Mouse (Mus musculus) bone marrow, adult 2 months (tissue): ENCODE results near the gene Trim46.

Experiments used
- CTCF ChIP-seq: fragments of 200-500 bp; IDR thresholded peaks from 2 replicates; pipeline ENCODE4 v1.5.1; 2011; ENCODE audit warnings: low read length, control low read depth; ENCODE audit not compliant: control insufficient read depth, insufficient read depth
- POLR2A ChIP-seq: fragments of 200-500 bp; IDR thresholded peaks from 2 replicates; pipeline ENCODE4 v1.6.1; 2011; ENCODE audit warnings: low read depth, mild to moderate bottlenecking, control low read depth, low read length, borderline replicate concordance; ENCODE audit not compliant: control insufficient read depth

DNA sequence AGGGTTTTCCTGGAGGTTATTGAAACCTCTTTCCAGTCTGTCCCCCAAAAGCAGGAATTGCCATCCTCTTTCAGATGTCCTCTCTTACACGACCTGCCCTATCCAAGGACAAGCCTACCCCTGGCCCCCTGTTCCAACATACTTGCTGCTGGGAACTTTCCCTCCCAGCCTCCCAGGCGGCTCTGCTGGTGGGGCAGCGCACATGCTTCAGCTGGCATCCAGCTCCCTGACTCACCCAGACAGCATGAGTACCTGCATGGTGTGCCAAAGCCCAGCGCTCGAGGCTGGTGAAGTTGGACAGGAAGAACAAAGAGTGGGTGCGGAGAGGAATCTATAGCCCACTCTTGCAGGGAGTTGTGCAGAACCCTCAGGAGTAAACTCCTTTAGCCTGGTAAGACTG, 24.8 kb upstream of the Trim46 start:
- TF ChIP-seq CTCF (no peak), POLR2A (no peak)
